Mouse (Mus musculus): ENCODE measurements around the gene Chga. TPM values are rescaled to one million over a fixed set of nuclear protein-coding genes. Genes with fewer than 3 reads are reported as not detected.

Gene Chga
- not detected for polyA plus RNA-seq (2017; shearing (Covaris generic))

DNA sequence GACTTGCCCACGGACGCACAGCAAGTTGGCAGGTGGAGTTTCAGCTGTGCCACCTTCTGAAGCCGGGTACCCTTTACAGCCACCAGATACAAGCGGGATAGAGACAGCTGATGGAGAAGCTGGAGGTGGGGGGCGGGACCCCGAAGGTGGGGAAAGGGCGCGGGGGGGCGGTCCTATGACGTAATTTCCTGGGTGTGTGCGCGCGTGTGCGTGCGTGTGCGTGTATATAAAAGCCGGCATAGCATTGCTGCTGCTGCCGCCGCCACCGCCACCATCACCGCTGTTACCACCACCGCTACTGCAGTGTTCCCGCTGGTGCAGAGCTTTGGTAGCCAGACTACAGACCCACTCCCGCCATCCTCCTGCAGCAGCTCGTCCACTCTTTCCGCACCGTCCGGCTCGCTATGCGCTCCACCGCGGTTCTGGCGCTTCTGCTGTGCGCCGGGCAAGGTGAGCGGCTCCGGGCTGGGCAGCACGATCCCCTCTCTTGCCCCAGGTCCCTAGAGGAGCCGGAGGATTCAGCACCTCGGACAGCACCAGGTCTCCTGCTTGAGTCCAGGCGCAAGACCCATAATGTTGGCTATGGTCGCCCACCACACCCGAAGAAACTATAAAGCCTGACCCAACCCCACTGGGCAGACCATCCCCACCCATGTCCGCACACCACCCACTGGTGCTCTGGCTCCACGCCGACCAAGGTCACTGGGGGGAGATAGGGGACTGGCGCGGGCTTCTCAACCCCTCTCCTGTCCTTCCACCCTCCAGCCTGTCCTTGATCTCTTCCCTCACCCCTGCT is at the start of gene Chga:
TSS of gene Chga (plus strand) at position 249 of the 796 bp plus-strand sequence.

Other genes with a start within 250 kb of the Chga start
- 1.00 TPM for gene Lgmn, start 115.2 kb upstream of the Chga start, polyA plus RNA-seq (2017; shearing (Covaris generic))
- gene Golga5, start 85.8 kb upstream of the Chga start, polyA plus RNA-seq (2017; shearing (Covaris generic)), result 46.3 TPM
- 56.3 TPM for gene Itpk1, start 150.0 kb downstream of the Chga start, polyA plus RNA-seq (2017; shearing (Covaris generic))
- 9.8 TPM for gene Moap1, start 188.7 kb downstream of the Chga start, polyA plus RNA-seq (2017; shearing (Covaris generic))
- gene Tmem251, start 188.8 kb downstream of the Chga start, polyA plus RNA-seq (2017; shearing (Covaris generic)), result 20.2 TPM
- gene Gm28051, start 202.8 kb downstream of the Chga start, polyA plus RNA-seq (2017; shearing (Covaris generic)), result not detected
- 25.7 TPM for gene Gon7, start 202.8 kb downstream of the Chga start, polyA plus RNA-seq (2017; shearing (Covaris generic))
- gene Ubr7, start 203.0 kb downstream of the Chga start, polyA plus RNA-seq (2017; shearing (Covaris generic)), result 18.9 TPM
- 7.0 TPM for gene Gm20604, start 203.7 kb downstream of the Chga start, polyA plus RNA-seq (2017; shearing (Covaris generic))

Measured in effector memory CD4-positive, alpha-beta T cell, adult 5 months (primary cell).